Mouse (Mus musculus) ES-Bruce4 (cell line): Measurements from ENCODE around the gene Arid5b.
A peak's percentile ranks its signal among the peaks of the same experiment; 100 is the strongest.

Experiments
- CTCF ChIP-seq: IDR thresholded peaks from one replicate; pipeline ENCODE4 v1.8.1; 2011; ENCODE audit warnings: low read depth, low read length
- EP300 ChIP-seq: IDR thresholded peaks from 2 replicates; pipeline ENCODE4 v1.6.1; 2011; ENCODE audit warnings: low read depth, low read length; ENCODE audit not compliant: insufficient read depth
- POLR2A ChIP-seq: IDR thresholded peaks from one replicate; pipeline ENCODE4 v1.8.1; 2011; ENCODE audit warnings: low read length; ENCODE audit not compliant: insufficient read depth

- TF ChIP-seq CTCF, result no peak
- no peak for TF ChIP-seq POLR2A
- peak; percentile 74 for TF ChIP-seq EP300
Measured at GRCm38 (mm10) chr10:68043973-68044372, 234.6 kb downstream of the Arid5b start.
